Mouse (Mus musculus) cerebral cortex, adult 2 months (tissue): Measurements from ENCODE around the gene Acmsd.

Experiments used
- WGBS: fragments of 180-500 bp; shearing (Covaris S2); methylation state at CpG from one replicate; pipeline ENCODE4 v1.1.7; 2018; 5-methylcytosine and 5-hydroxymethylcytosine counted together

Gene Acmsd

DNA sequence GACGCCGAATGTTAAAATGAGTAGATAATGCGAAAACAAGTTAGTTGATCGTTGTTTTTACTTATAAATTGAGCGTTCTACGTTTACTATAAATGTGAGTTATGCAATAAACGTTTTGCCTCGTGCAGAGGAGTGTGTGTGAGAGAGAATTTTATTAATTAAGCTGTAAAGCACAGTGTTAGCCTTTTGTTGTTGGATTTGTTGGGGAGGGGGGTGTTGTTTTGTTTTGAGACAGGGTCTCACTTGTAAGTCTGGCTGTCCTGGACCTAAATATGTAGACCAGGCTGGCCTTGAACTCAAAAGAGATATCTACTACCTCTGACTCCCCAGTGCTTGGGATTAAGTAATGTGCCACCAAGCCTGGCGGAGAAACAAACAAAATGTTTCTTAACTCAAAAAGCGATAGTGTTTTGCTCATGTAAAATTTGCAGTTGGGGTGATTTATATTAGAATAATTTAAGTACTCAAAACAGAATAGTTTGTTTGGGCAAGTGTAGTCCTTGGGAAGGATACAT lies 46.0 kb downstream of the Acmsd start:
- 5% methylated on average over 10 of the region's 10 CpGs for WGBS

GRCm38 (mm10) chr1:127776246-127776645 lies 47.0 kb downstream of the Acmsd start:
- 16% methylated on average over 6 of the region's 6 CpGs for WGBS

DNA sequence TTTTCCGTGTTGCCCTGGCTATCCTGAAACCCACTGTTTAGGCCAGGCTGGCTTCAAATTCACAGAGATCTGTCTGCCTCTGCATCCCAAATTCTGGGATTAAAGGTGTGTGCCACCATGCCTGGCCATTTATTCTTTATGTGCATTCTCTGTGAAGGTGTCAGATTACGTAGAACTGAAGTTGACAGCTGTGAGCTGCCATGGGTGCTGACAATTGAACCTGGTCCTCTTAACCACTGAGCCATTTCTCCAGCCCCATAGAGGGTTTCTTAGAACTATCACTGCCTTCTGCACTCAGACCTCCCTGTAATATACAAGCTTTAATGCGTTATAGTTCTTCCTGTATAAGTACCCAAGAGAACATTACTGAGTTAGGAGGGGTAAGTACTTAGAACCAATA lies 49.4 kb downstream of the Acmsd start:
- WGBS: 86% methylated on average over 3 of the region's 3 CpGs

- 23% methylated on average over 3 of the region's 3 CpGs for WGBS
Observed at GRCm38 (mm10) chr1:127780142-127780541, 50.9 kb downstream of the Acmsd start.

DNA sequence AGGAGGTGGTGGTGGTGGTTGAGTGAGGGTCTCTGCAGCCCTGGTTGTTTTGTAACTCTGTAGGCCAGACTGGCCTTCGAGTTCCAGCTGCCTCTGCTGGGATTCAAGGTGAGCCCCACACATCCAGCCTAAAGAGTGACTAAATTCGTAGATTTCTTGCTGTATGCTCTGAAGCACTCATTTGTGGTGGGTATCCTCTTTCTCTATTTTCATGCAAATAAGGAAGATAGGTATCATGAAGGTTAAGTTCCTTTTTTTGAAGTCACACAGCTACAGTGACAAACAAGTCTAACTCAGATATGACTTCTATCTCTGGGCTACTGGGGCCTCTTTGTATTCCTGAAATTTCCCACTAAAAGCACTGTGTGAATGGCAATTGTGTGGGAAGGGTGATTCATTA lies 51.6 kb downstream of the Acmsd start:
- WGBS: 64% methylated on average over 2 of the region's 2 CpGs

DNA sequence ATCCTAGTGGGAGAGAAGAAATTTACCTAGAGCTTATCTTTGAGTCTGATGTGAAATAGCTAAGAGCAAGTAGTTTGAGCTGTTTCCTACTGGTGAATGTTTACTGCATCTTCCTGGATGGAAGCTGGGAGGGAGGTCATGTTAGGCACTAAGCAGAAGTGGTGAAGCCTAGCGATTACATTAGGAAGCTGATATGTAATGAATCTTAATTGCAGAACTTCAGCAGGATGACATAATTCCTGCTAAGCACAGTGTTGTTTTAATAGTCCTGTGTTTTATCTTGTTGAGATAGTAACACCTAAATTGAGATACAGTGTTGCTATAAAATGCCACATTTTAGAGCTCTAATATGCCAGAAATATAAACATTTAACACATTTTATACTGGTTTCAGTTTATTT lies 56.7 kb downstream of the Acmsd start:
- 51% methylated on average over 1 of the region's 1 CpGs for WGBS

GRCm38 (mm10) chr1:127788943-127789342 lies 59.7 kb downstream of the Acmsd start:
- 58% methylated on average over 6 of the region's 6 CpGs for WGBS

DNA sequence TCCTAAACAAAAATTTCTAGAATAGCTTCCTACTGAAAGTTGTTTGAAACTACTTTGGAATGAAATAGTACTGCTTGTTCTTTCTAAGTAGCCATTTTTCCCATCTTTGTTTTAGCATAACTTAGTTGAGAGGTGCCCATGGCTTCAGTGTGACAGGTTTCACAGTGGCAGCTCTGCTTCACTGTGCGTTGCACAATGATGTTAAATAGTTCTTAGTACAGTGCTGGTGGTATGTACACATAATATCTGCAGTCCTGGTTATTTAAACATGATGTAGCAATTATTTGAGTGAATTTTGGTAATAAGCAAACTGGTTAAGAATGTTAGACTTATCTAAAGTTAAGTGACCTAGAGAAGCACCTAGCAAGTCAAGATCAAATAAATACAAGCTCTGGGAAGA lies 64.2 kb downstream of the Acmsd start:
- WGBS: 86% methylated on average over 1 of the region's 1 CpGs

GRCm38 (mm10) chr1:127795087-127795769 lies 66.0 kb downstream of the Acmsd start:
- 43% methylated on average over 6 of the region's 6 CpGs for WGBS

- WGBS: 55% methylated on average over 4 of the region's 4 CpGs
Observed at GRCm38 (mm10) chr1:127796341-127796740, 67.1 kb downstream of the Acmsd start.

- WGBS: 79% methylated on average over 1 of the region's 1 CpGs
Observed at GRCm38 (mm10) chr1:127796752-127797151, 67.5 kb downstream of the Acmsd start.

GRCm38 (mm10) chr1:127802916-127803315 lies 73.7 kb downstream of the Acmsd start:
- WGBS: 72% methylated on average over 8 of the region's 8 CpGs

DNA sequence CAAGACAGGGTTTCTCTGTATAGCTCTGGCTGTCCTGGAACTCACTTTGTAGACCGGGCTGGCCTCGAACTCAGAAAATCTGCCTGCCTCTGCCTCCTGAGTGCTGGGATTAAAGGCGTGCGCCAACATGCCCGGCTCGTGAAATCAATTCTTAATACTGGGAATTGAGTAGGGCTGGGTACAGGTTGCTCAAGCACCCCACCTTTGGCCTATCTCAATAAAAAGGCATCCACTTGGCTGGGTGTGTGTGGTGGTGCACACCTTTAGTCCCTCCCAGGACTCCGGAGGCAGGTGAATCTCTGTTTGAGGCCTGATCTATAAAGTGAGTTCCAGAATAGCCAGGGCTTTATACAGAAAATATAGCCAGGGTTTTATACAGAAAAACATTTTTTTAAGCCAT lies 79.5 kb downstream of the Acmsd start:
- WGBS: 94% methylated on average over 7 of the region's 7 CpGs

DNA sequence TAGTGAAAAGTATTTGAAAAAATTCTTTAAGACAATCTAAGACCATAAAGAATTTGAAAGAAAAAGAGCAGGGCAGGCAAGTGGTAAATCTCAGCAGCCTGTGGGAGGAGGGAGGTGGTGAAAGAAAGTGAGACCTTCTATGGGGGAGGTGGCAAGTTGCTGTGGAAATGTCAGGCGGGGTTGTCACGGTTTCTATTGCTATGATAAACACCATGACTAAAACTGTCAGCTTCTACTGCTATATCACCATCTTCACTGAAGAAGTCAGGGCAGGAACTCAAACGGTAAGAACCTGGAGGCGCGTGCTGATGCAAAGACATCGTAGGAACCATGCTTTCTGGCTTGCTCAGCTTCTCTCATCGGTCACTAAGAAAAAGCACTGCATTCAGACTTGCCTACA lies 83.7 kb downstream of the Acmsd start:
- WGBS: 44% methylated on average over 7 of the region's 7 CpGs

DNA sequence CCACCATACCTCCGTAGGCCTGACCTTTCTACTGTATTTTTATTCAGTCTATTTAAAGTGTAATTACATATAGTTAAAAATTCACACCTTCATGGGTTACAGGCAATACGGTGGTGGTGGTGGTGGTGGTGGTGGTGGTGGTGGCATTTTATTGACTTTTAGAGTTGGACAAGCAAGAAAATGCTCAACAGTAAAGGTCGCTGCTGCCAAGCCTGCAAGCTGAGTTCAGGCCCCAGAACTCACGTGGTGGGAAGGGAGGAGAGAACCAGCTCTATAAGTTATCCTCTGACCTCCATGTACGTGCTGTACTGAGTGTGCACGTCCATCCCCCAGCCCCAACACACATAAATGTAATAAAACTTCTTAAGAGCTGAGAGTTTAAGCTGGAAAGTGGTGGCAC lies 87.2 kb downstream of the Acmsd start:
- 89% methylated on average over 6 of the region's 6 CpGs for WGBS
